Mouse (Mus musculus): ENCODE results near the gene B3gat1.

Gene B3gat1

DNA sequence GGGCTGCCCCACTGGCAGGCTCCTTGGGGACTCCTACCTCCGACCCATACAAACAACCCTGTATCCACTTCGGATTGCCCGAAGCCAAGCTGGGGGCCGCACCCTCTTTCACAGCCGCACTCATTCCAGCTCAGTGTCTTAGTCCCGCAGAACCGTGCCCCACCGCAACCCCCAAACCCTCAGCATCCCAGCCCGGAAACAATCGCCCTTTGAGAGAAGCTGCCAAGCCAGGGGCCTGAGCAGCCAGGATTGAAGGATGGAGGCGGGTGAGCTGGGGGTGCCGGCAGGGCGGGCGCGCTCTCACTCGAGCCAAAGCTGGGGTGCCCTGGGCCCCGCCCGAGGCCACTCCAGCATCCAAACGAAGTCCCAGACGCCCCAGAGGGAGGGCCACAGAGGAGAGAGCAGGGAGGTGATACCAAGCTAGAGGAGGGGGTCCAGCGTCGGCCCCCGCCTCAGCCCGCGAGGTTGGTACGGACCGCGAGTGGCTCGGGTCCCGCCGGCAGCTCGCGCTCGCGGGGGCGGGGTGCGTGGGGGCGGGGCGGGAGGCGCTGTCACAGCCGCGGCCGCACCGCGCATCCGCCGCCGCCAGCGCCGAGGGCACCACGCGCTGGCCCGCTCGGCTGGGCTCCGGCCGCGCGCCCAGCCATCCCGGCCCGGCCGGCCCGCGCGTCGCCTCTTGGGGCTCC lies at the start of gene B3gat1:
Gene B3gat1 (plus strand): TSS at position 523 of the 686 bp plus-strand sequence.
- no peak for DNase-seq (ENCODE audit: low spot score)

DNA sequence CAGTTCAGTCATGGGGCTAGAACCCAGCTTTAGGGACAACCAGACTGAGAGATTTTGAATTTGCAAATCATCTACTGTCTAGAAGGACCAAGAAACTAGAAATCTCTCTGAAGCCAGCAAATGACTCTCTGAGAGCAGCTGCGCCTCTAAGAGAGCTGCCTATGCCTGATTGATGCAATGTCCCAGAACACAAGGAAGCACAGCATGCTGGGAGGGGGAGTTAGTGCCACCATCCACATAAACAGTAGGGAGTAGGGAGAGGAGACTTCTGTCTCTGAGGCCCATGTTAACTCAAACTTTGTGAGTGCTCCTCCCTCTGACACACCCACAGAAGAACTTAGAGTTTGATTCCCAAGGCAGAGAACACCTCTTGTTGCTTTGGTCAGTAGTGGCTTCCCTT lies 44.4 kb upstream of the B3gat1 start:
- no peak for DNase-seq (ENCODE audit: low spot score)

DNA sequence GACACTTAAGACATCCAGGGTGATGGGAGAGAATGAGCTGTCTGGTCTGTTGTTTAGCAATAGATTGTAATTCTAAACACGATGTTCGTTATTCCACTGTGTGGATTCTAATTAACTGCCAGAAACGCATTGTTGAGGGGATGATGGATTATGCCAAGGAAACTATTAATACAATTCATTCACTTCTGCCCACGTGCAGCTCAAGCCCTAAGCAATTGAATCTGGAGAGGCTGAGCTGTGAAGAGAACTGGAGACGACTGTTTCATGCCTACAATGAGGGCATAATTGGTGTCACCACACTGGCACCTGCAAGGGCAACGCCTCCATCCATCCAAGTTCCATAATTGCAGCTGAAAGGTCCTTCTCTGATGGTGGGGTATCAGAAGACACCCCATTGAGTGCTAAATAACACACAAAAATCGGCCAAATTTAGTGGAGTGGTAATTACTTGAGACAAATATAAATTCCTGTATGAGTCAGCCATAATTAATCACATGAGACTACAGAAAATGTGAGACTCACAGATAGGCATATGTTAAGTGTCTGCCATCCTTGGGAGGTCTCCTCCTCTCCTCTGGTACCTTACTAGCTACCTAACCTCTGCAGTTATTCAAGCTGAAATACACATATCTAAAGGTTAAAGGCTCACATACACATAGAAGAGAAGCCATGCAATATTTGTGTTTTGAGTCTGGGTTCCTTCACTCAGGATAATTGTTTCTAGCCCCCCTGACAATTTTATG lies 43.4 kb upstream of the B3gat1 start:
- no peak for DNase-seq (ENCODE audit: low spot score)

DNA sequence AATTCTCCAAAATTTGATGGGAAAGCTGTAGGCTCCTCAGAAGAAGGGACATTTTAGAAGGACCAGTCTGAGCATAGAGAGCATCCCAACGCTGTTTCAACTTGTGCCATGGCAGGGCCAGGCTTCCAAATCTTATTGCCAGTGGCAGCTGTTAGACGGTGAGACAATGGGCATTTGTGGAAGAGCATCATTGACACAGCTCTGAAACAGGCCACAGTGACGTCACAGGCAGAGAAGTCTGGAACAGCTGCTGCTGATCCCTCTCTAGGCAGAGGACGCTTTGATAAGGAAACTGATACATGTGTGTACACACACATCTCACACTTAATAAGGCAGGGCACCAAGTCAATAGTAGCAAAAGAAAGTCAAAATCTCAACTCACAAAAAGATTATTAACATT lies 40.9 kb upstream of the B3gat1 start:
- DNase-seq (ENCODE audit: low spot score): no peak

DNA sequence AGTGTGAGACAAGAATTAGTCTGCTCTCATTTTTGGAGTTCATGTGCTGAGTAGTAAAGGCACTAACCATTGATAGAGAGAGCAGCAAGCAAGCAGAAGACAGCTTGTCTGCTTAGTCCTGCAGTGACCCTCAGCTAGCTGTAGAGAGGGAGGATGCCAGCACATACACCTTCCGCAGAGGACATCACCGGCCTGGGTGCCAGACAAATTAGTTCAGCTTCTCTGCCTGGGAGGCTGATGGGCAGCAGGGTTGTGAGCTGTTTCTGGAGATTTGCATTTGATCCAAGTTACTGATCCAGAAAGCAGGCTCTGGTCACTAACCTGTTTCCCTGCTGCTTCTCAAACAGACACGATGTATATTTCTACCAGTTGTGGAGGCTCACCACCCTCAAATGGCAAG lies 38.9 kb upstream of the B3gat1 start:
- DNase-seq (ENCODE audit: low spot score): no peak

DNA sequence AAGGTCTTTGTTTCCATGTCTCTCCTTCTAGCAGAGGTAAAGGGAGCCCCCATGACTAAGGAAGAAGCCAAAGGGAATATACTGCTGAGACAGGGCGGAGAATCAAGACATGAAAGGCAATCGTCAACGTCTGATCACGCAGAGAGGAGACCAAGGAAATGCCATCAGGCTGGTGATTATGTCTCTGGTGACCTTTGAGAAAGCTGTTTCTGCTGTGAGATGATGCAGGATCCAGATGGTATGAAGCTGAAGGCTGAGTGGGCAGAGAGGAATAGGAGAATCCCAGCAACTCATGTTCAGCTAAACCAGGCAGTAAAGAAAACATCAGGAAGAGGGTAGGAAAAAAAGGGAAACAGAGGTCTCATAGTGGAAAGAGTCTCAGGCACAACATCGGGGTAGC lies 38.4 kb upstream of the B3gat1 start:
- DNase-seq (ENCODE audit: low spot score): no peak

DNA sequence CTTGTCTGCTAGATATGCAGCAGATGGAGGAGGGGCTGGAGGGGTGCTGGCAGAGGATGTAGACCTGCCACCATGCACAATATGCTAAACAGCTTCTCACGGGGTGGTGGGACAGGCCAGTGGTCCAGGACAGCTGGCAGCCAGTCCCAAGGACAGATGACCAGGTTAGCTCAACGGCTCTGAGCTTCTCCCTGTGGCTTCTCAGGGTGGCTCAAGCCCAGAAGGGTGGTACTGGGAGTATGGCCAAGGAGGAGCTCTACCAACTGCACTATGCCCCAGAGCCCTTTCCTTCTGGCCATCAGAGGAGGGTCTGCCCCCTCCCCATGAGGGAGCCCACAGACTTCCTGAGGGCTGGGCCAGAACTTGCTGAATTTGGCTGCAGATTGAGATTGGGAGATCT lies 35.2 kb upstream of the B3gat1 start:
- DNase-seq (ENCODE audit: low spot score): no peak

DNA sequence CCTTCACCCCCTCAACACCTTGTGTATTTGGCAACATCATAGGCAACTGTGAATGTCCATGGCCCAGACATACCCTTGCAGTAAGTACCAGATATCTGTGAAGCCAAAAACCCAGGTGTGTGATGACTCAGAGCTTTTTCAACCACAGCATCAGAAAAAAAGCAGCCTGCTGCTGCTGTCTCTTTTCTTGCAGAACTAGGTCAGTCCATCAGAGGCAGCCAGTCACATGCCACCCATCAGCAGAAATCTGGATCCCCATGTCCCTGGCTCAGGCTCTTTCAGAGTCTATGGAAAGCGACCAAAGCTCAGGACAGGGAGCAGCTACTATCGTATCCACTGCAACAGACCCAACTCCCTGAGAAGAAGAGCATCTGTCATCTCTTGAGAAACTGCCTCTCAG lies 33.2 kb upstream of the B3gat1 start:
- DNase-seq (ENCODE audit: low spot score): no peak

DNA sequence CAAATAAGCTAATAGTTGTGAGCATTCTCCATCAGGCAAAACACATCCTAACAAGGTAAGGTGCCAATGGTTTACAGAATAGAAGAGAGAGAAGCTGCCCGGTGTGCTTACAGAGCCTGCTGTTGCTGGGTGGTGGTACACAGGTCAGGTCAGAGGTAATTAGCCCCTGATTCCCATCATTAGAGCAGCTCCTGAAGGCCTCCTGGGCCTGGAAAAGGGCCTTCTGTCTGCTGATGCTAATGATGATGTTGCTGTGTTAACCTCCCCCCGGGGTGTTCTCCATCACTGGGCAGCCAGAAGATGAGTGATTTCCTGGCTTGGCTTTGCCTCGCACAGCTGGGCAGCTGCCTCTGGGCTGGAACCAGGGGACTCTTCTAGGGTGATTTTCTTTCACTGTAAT lies 15.1 kb upstream of the B3gat1 start:
- no peak for DNase-seq (ENCODE audit: low spot score)

DNA sequence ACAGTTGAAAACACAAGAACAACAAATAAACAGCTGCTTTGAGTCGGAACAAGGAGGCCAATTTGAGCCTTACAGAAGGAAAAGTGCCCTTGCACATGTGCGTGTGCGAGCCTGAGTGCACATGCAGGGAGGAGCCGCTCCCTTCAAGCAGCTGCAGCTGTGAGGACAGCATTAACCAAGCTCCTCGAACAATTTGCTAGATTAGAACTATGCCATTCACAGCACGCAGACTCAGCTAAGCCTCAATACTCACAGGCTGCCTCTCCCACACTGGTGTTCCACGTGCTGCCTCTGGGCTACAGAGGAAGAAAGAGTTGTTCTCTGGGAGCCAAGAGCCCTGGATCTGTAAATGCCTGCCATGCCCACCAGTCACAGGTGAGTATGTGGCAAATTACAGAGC lies 11.8 kb upstream of the B3gat1 start:
- no peak for DNase-seq (ENCODE audit: low spot score)

DNA sequence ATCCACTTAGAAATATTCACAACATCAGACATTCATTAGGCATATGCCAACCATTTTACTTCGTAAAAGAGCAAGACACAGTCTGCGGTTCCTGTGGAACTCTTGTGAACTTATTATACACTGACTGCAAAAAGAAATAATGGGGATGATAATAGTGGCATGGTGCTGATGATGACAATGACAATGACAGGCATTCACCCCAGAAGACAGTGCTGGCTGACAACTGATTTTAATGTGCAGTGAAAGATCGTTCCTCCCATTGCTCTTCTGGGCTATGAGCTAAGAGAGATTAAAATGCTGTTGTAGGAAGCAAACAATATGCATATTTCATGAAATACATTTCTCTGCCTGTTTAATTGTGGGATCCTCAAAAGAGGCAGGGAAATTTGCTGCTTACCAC lies 7.8 kb upstream of the B3gat1 start:
- no peak for DNase-seq (ENCODE audit: low spot score)

DNA sequence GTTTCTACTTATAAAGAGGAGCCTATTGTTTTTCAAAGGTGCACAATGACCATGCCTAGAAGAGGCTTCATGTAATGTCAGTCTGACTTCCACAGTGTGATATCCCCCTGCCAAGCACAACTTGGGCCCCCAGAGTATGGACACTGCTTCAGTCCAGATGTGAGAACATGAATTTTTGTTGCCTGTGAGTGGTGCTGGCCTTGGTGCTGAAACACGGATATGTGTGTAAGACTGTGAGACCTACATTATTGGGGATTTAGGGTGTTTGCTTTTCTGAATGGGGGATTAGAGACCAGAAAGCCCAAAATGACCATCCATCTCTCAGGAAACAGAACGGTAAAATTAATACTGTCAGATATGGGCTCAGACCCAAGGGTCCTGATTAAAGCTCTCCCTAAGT lies 6.1 kb upstream of the B3gat1 start:
- DNase-seq (ENCODE audit: low spot score): no peak

DNA sequence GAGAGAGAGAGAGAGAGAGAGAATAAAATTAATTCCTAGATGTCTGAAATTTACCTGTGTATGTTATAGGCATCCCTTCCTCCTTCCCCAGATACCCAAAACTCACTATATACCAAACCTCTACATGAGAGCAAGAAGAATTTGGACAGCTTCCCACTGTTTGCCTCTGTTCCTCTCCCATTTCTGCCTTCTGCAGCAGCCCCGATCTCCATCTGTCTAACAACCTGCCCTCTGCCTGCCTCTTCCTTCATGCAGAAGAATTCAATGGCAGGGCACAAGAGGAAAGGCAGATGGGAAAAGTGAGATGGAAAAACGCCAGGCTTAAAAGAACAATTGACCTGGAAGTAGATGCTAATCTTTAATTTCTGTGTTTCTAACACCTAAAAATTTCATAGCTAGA lies 5.0 kb upstream of the B3gat1 start:
- DNase-seq (ENCODE audit: low spot score): no peak

DNA sequence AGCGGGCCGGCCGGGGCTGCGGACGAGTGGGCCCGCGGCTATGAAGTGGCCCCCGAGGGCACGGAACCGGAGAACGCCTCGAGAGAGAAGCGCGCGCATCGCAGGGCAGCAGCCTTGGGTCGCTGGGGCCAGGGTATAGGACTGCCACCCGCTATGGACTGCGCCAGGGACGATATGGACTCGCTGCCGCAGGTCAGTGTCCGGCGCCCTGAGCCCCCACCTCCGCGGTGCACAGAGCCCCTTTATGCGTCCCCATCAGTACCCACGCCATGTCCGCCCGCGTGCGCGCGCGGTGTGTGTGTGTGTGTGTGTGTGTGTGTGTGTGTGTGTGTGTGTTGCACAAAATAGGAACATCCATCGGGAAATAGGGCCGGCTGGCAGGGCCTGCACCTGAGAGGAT lies 458 bp downstream of the B3gat1 start:
- no peak for DNase-seq (ENCODE audit: low spot score)

DNA sequence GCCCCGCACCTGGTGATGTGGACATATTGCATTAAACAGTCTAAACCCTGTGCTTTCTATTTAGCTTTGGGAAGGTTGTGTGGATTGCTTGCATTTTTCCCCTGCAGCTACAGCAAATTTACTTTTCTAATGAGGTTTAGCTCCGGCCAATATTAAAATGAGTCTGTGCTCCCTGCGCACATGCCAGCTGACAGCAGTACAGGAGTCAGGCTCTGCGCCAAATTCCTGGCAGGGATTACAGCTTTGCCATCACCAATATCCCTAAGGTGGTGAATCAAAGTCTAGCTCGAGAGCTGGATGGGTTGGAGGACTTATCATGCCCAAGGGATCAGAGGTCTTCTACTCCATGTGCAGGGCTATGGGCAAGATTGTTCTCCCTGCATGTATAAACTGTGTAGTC lies 3.6 kb downstream of the B3gat1 start:
- no peak for DNase-seq (ENCODE audit: low spot score)

DNA sequence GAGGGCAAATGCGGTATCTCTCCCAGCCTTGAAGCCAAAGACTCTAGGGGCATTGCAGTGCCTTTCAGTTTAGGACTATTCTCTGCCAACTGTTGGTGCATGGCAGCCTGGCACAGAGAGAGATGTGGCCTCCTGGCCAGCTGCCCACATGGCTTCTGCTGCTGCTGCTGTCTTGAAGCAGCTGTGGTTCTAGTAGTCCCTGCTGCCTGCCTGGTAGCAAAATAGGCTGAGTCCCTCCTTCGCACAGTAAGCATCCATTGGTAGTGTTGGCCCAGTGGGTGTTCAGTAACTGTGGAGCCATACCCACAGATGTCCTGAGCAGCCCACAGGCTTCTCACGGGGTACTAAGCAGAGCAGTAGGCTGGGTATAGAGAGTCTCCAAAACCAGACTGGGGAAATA lies 9.3 kb downstream of the B3gat1 start:
- no peak for DNase-seq (ENCODE audit: low spot score)

DNA sequence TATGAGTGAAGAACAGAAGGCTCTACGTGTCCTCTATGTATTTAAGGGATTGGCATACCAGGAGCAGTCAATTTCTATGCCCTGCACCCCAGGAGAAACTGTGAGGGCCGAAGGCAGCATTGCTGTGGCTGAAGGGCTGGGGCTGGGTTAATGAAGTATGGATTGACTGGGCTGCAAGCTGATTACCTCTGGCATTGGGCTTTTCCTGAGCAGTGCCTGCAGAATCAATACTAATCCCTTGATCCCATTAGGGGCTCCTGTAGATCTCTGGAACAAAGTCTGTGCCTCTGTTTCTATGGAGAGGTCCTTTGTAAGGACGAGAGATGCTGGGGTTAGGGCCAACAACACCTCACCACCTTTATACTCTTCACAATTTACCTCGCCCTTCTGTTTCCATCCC lies 13.6 kb downstream of the B3gat1 start:
- no peak for DNase-seq (ENCODE audit: low spot score)

DNA sequence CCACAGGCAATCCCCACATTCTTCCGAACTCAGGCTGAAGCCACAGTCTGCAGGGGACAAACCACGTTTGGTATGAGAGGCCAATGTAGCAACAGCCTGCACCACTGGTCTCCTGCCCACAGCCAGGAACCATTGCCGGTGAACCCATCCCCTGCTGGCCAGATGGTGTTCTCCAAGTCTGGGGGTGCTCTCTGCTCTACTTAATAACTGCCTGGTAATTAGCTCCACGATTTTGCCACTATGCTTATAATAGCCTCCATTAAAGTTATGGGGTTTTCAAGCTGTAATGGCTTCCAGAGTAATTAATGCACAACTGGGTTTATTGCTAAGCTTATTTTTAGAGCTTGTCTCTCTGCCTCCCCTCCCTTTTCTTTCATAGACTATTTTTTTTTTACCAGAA lies 15.4 kb downstream of the B3gat1 start:
- no peak for DNase-seq (ENCODE audit: low spot score)

DNA sequence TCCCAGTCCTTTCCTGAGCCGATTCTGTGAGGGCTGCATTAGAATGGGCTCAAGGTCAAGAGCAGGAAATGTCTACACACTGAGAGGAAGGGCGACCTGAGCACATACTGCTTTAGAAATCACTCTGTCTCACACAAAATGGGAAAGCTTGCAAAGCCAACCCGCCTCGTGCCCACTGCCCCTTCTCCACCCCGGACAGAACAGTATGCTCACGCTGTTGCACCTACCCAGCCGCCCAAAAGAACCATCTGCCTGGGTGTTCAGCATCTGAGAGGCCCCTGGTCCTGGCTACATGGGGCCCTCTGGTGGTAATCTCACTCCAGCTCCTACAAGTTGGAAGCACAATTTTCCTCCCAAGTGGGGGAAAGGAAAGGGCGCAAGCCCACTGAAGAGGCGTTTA lies 26.6 kb downstream of the B3gat1 start:
- no peak for DNase-seq (ENCODE audit: low spot score)

DNA sequence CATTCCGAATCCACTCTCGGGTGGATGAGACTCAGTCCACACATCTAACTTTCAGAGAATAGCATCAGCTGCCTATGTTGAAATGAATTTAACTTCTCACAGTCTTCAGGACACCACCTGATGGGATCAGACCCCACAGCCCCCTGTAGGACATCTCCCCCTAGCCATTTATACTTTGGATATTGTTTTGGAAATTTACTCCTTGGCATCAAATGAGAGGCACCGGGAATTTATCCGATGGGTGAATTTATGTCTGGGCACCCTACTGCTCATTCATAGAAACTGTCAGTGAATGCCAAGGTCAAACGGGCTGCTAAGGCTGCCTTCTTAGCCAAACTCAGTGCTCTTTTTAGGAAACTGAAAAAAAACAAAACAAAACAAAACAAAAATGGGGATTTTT lies 27.0 kb downstream of the B3gat1 start:
- DNase-seq (ENCODE audit: low spot score): no peak

DNA sequence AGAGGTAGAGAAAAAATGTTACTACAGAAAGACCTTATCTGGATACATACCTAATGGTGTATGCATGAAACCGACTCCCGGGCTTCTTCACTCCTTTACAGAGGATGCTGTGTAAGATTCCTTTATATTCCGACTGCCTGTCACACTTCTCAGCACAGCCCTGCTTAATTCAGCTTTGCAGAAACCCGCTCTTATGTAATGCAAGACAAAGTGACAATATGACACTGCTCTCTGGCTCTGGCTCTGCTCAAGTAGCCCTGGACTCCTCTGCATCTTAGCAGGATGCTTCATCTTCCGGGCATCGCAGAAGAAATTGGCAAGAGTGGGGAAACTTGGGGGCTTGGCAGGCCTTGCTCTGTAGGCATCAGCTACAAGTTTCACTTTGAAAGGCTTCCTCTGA lies 28.9 kb downstream of the B3gat1 start:
- DNase-seq (ENCODE audit: low spot score): no peak

DNA sequence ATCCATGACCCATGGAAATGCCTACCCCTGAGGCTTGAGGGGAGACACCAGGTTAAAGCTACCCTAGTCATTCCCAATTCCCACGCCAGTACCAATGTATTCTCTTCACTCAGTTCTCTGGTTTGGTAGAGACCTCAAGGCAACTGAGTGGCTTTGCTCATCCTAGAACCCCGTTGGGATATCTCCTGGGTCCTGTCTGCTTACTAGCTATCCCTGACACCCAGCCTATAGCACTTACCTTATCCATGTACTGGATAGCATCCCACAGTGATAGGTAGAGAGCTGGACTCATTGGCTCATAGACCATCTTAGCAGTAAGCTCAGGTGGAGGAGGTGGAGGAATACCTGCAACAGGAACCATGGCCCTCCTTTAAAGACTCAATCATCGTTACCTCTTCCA lies 34.7 kb downstream of the B3gat1 start:
- no peak for DNase-seq (ENCODE audit: low spot score)

DNA sequence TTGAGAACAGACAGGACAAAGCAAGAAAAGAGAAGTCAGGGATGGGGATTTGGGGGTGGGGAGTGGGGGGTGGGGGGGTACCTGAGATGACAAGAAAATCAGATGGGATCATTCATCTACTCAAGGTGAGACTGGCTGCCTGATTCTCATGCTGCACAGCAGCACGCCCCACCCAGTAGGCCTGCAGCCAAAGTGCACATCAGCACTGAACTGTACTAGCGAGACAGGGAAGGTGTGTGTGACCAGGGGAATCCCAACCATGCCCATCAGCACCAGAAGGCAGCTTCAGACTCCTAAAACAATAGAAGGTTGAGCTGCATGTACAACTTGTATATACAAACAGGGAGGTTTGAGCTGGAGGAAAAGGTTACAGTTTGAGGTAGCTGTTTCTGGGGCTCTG lies 42.2 kb downstream of the B3gat1 start:
- DNase-seq (ENCODE audit: low spot score): no peak
